Mouse (Mus musculus) CH12.LX (cell line): ENCODE results near the gene Aggf1. TPM values are rescaled to one million over a fixed set of nuclear protein-coding genes. Genes with fewer than 3 reads are reported as not detected.

Source experiments
- DNase-seq: peaks from one replicate; pipeline ENCODE4 v3.0.0-alpha.2; 2013; ENCODE audit errors: extremely low read depth
- H3K27ac ChIP-seq: 2 replicates; pipeline ENCODE4 v1.5.1; 2012; ENCODE audit warnings: low read depth, mild to moderate bottlenecking, control low read depth, moderate library complexity; ENCODE audit not compliant: insufficient read depth
- H3K27me3 ChIP-seq: replicated peaks from 2 replicates; pipeline ENCODE3; 2012; ENCODE audit warnings: inconsistent platforms
- H3K36me3 ChIP-seq, 2 experiments: replicated peaks in 1 of 2; 2 replicates each; pipeline versions ENCODE3 to v1.6.1; 2012; ENCODE audit warnings: inconsistent platforms in 1 of 2, low read length in 1 of 2, mild to moderate bottlenecking in 1 of 2, mixed read lengths in 1 of 2, moderate library complexity in 1 of 2; ENCODE audit not compliant: control insufficient read depth in 1 of 2, insufficient read depth in 1 of 2
- H3K4me1 ChIP-seq, 2 experiments: 2 replicates each; pipeline ENCODE4 v1.6.1; 2012; ENCODE audit warnings: inconsistent platforms in 1 of 2, moderate library complexity in 1 of 2; ENCODE audit not compliant: insufficient read depth in 2 of 2, control insufficient read depth in 1 of 2
- H3K4me2 ChIP-seq: 2 replicates; pipeline ENCODE4 v1.6.1; 2012; ENCODE audit warnings: low read depth, mild to moderate bottlenecking, control low read depth; ENCODE audit not compliant: poor library complexity, insufficient read depth, severe bottlenecking
- H3K4me3 ChIP-seq, 3 experiments: fragments of 150-350 bp in 1 of 3; sonication (generic) in 1 of 3; replicated peaks in 1 of 3; 2 replicates each; pipeline versions ENCODE3 to v1.5.1; 2011 to 2012; ENCODE audit warnings: low read depth in 2 of 3, low read length in 2 of 3, mild to moderate bottlenecking in 2 of 3, moderate library complexity in 2 of 3, control low read depth in 1 of 3, improper control_type of control experiment in 1 of 3, inconsistent platforms in 1 of 3, mixed read lengths in 1 of 3; ENCODE audit not compliant: poor library complexity in 1 of 3
- H3K79me2 ChIP-seq: replicated peaks from 2 replicates; pipeline ENCODE4 v1.6.1; 2012; ENCODE audit warnings: mild to moderate bottlenecking, moderate library complexity; ENCODE audit not compliant: control insufficient read depth, poor library complexity, insufficient read depth, severe bottlenecking; ENCODE audit errors: extremely low read depth
- H3K9ac ChIP-seq: 2 replicates; pipeline ENCODE4 v1.6.1; 2012; ENCODE audit warnings: low read depth, mild to moderate bottlenecking, control low read depth, moderate library complexity; ENCODE audit not compliant: insufficient read depth
- H3K9me3 ChIP-seq: replicated peaks from 2 replicates; pipeline ENCODE3; 2012; ENCODE audit warnings: low read length, inconsistent platforms, mixed read lengths
- BHLHE40 ChIP-seq: IDR thresholded peaks from 2 replicates; pipeline ENCODE4 v1.6.1; 2011; ENCODE audit warnings: mild to moderate bottlenecking, low read depth, low read length, improper control_type of control experiment
- CHD1 ChIP-seq: IDR thresholded peaks from 2 replicates; pipeline ENCODE4 v1.6.1; 2012; ENCODE audit warnings: low read depth, low read length, improper control_type of control experiment, inconsistent platforms
- CTCF ChIP-seq, 2 experiments: IDR thresholded peaks in 1 of 2; conservative IDR thresholded peaks in 1 of 2; 2 replicates each; pipeline ENCODE4 v1.5.1; 2011 to 2012; ENCODE audit warnings: low read depth in 2 of 2, low read length in 2 of 2, improper control_type of control experiment in 1 of 2, inconsistent platforms in 1 of 2, mild to moderate bottlenecking in 1 of 2, moderate library complexity in 1 of 2
- ELF1 ChIP-seq: IDR thresholded peaks from 2 replicates; pipeline ENCODE4 v1.6.1; 2014; ENCODE audit warnings: low read depth, mild to moderate bottlenecking, inconsistent platforms, low read length, improper control_type of control experiment
- EP300 ChIP-seq: IDR thresholded peaks from 2 replicates; pipeline ENCODE4 v1.6.1; 2011; ENCODE audit warnings: low read length, improper control_type of control experiment
- ETS1 ChIP-seq: conservative IDR thresholded peaks from 2 replicates; pipeline ENCODE4 v1.6.1; 2012; ENCODE audit warnings: low read depth, mild to moderate bottlenecking, inconsistent platforms, low read length, improper control_type of control experiment, moderate library complexity
- GABPA ChIP-seq: IDR thresholded peaks from 2 replicates; pipeline ENCODE4 v1.6.1; 2012; ENCODE audit warnings: low read depth, low read length, improper control_type of control experiment, inconsistent platforms; ENCODE audit not compliant: insufficient replicate concordance
- IRF4 ChIP-seq: IDR thresholded peaks from 2 replicates; pipeline ENCODE4 v1.6.1; 2014; ENCODE audit warnings: low read depth, mild to moderate bottlenecking, inconsistent platforms, low read length, improper control_type of control experiment
- JUN ChIP-seq: IDR thresholded peaks from 2 replicates; pipeline ENCODE4 v1.6.1; 2011; ENCODE audit warnings: low read depth, mild to moderate bottlenecking, low read length, improper control_type of control experiment, moderate library complexity; ENCODE audit not compliant: insufficient read depth
- JUND ChIP-seq: conservative IDR thresholded peaks from 2 replicates; pipeline ENCODE4 v1.6.1; 2011; ENCODE audit warnings: low read depth, low read length, improper control_type of control experiment
- KAT2A ChIP-seq: IDR thresholded peaks from 2 replicates; pipeline ENCODE4 v1.6.1; 2012; ENCODE audit warnings: low read length, improper control_type of control experiment, inconsistent platforms; ENCODE audit not compliant: insufficient replicate concordance
- MAFK ChIP-seq: IDR thresholded peaks from 2 replicates; pipeline ENCODE4 v1.6.1; 2011; ENCODE audit warnings: low read length, improper control_type of control experiment; ENCODE audit not compliant: insufficient replicate concordance
- MEF2A ChIP-seq: IDR thresholded peaks from 2 replicates; pipeline ENCODE4 v1.6.1; 2014; ENCODE audit warnings: low read depth, mild to moderate bottlenecking, inconsistent platforms, low read length, improper control_type of control experiment, borderline replicate concordance
- MXI1 ChIP-seq: IDR thresholded peaks from 2 replicates; pipeline ENCODE4 v1.6.1; 2011; ENCODE audit warnings: mild to moderate bottlenecking, low read depth, low read length, improper control_type of control experiment
- NELFE ChIP-seq: IDR thresholded peaks from 2 replicates; pipeline ENCODE4 v1.6.1; 2011; ENCODE audit warnings: low read depth, low read length, improper control_type of control experiment
- NRF1 ChIP-seq: IDR thresholded peaks from 2 replicates; pipeline ENCODE4 v1.6.1; 2014; ENCODE audit warnings: low read depth, mild to moderate bottlenecking, inconsistent platforms, low read length, improper control_type of control experiment, moderate library complexity
- POLR2A ChIP-seq: IDR thresholded peaks from 2 replicates; pipeline ENCODE4 v1.6.1; 2011; ENCODE audit warnings: low read depth, mild to moderate bottlenecking, improper control_type of control experiment, low read length
- POLR2AphosphoS2 ChIP-seq: IDR thresholded peaks from 2 replicates; pipeline ENCODE4 v1.6.1; 2011; ENCODE audit warnings: low read depth, low read length, improper control_type of control experiment
- RAD21 ChIP-seq: IDR thresholded peaks from 2 replicates; pipeline ENCODE4 v1.6.1; 2011; ENCODE audit warnings: low read depth, mild to moderate bottlenecking, low read length, improper control_type of control experiment, moderate library complexity
- RCOR1 ChIP-seq: conservative IDR thresholded peaks from 2 replicates; pipeline ENCODE4 v1.6.1; 2012; ENCODE audit warnings: low read depth, mild to moderate bottlenecking, inconsistent platforms, low read length, improper control_type of control experiment
- SMC3 ChIP-seq: IDR thresholded peaks from 2 replicates; pipeline ENCODE4 v1.6.1; 2011; ENCODE audit warnings: low read depth, low read length, improper control_type of control experiment
- TBP ChIP-seq: conservative IDR thresholded peaks from 2 replicates; pipeline ENCODE4 v1.6.1; 2011; ENCODE audit warnings: low read depth, low read length, improper control_type of control experiment
- TCF12 ChIP-seq: IDR thresholded peaks from 2 replicates; pipeline ENCODE4 v1.6.1; 2014; ENCODE audit warnings: low read depth, mild to moderate bottlenecking, inconsistent platforms, low read length, improper control_type of control experiment
- UBTF ChIP-seq: IDR thresholded peaks from 2 replicates; pipeline ENCODE4 v1.6.1; 2012; ENCODE audit warnings: low read depth, mild to moderate bottlenecking, inconsistent platforms, low read length, improper control_type of control experiment, moderate library complexity
- USF1 ChIP-seq: IDR thresholded peaks from 2 replicates; pipeline ENCODE4 v1.6.1; 2014; ENCODE audit warnings: low read depth, mild to moderate bottlenecking, inconsistent platforms, low read length, improper control_type of control experiment
- ZC3H11A ChIP-seq: IDR thresholded peaks from 2 replicates; pipeline ENCODE4 v1.6.1; 2012; ENCODE audit warnings: low read depth, mild to moderate bottlenecking, inconsistent platforms, low read length, improper control_type of control experiment
- ZKSCAN1 ChIP-seq: IDR thresholded peaks from 2 replicates; pipeline ENCODE4 v1.6.1; 2012; ENCODE audit warnings: low read depth, inconsistent platforms, low read length, improper control_type of control experiment, borderline replicate concordance
- ZMIZ1 ChIP-seq: IDR thresholded peaks from 2 replicates; pipeline ENCODE4 v1.6.1; 2012; ENCODE audit warnings: low read depth, mild to moderate bottlenecking, inconsistent platforms, low read length, improper control_type of control experiment
- ZNF384 ChIP-seq: IDR thresholded peaks from 2 replicates; pipeline ENCODE4 v1.6.1; 2012; ENCODE audit warnings: low read depth, low read length, improper control_type of control experiment, inconsistent platforms
- dilution Hi-C: fragments of 300-500 bp; cut with MboI; formaldehyde crosslinking; loops from 2 replicates; pipeline ENCODE4 v1.14.3; 2020; ENCODE audit warnings: low sequenced_read_pairs; ENCODE audit not compliant: extremely low pct_unique_long_range_greater_than_20kb, extremely low pct_ligation_motif_present
- in situ Hi-C: fragments of 300-500 bp; cut with MboI; formaldehyde crosslinking; loops from 3 replicates; pipeline ENCODE4 v1.14.3; 2019; ENCODE audit warnings: low sequenced_read_pairs, low pct_ligation_motif_present, low pct_unique_long_range_greater_than_20kb, mixed read lengths
- polyA plus RNA-seq: library from polyadenylated mRNA; unstranded; fragments of >175 nt; gene quantifications from 2 replicates; pipeline ENCODE4 v1.2.1, GENCODE M21; 2012; ENCODE audit warnings: low read depth; ENCODE audit not compliant: insufficient read length
- total RNA-seq, 2 experiments: library from RNA; depleted of rRNA; stranded (reverse); fragments of 300-350 nt in 1 of 2; fragments of >200 nt in 1 of 2; gene quantifications; 2 replicates each; pipeline ENCODE4 v1.2.3; 2012 to 2014

The Aggf1 gene
- total and polyA plus RNA-seq, 3 experiments, result 47.3 to 68.6 (median 49.1) TPM

GRCm38 (mm10) chr13:95319153-95319552, 56.0 kb downstream of the Aggf1 start:
- H3K9ac ChIP-seq, result no peak overlapping the region
- no peak for TF ChIP-seq ELF1
- TF ChIP-seq SMC3, result no peak
- no peak for TF ChIP-seq ETS1
- TF ChIP-seq IRF4, result no peak
- no peak for TF ChIP-seq EP300
- TF ChIP-seq POLR2AphosphoS2, result no peak
- TF ChIP-seq ZC3H11A, result no peak
- TF ChIP-seq POLR2A, result no peak
- TF ChIP-seq TBP, result no peak
- no peak for TF ChIP-seq USF1
- no peak for TF ChIP-seq CTCF (conservative IDR thresholded peaks at IDR 0.05 in 1 of 2, IDR thresholded peaks at IDR 0.05 in 1 of 2; ENCODE audit: low read depth in 2 of 2, low read length in 2 of 2)
- no peak for TF ChIP-seq UBTF
- TF ChIP-seq RAD21, result no peak
- no peak for TF ChIP-seq JUND
- no peak for TF ChIP-seq CHD1
- no peak for TF ChIP-seq MEF2A
- no peak for TF ChIP-seq ZNF384
- H3K4me2 ChIP-seq, result no peak overlapping the region
- H3K4me1 ChIP-seq, result peaks cover 0 to 20% of the 10 kb centered on the region in 2 experiments; a peak in 2 of 4 replicates
- H3K79me2 ChIP-seq, result no peaks in the 10 kb centered on the region
- no peak for DNase-seq
- no peaks in the 10 kb centered on the region for H3K36me3 ChIP-seq
- dilution Hi-C loops (no loop called here), in situ Hi-C loops (no loop called here)
- H3K4me3 ChIP-seq, result no peak overlapping the region
- H3K27me3 ChIP-seq, result no peaks in the 10 kb centered on the region
- no peak overlapping the region for H3K27ac ChIP-seq
- no peaks in the 10 kb centered on the region for H3K9me3 ChIP-seq

GRCm38 (mm10) chr13:95312016-95312415, 63.1 kb downstream of the Aggf1 start:
- peaks cover 2% of the 10 kb centered on the region for H3K27me3 ChIP-seq
- H3K4me2 ChIP-seq, result no peak overlapping the region
- no peak overlapping the region for H3K9ac ChIP-seq
- no peaks in the 10 kb centered on the region for H3K36me3 ChIP-seq
- no peak overlapping the region for H3K27ac ChIP-seq
- in situ Hi-C loops, result no loop called here
- DNase-seq, result no peak
- H3K4me1 ChIP-seq, result no peaks in the 10 kb centered on the region
- dilution Hi-C loops, result no loop called here
- TF ChIP-seq JUND (no peak), JUN (no peak), ZKSCAN1 (no peak), IRF4 (no peak), NELFE (no peak), MXI1 (no peak), ZMIZ1 (no peak), CTCF (conservative IDR thresholded peaks at IDR 0.05 in 1 of 2, IDR thresholded peaks at IDR 0.05 in 1 of 2; ENCODE audit: low read depth in 2 of 2, low read length in 2 of 2) (no peak), TCF12 (no peak), MAFK (no peak), ZNF384 (no peak), RCOR1 (no peak), NRF1 (no peak), GABPA (no peak), BHLHE40 (no peak), KAT2A (no peak), TBP (no peak)
- TF ChIP-seq, all 38 proteins: peak for 0
- Histone ChIP-seq H3K79me2 (no peaks in the 10 kb centered on the region), H3K9me3 (no peaks in the 10 kb centered on the region), H3K4me3 (no peak overlapping the region)
